Mouse (Mus musculus) midbrain, embryonic 16.5 days (tissue): ENCODE data around the gene Tpm3. TPM values are rescaled to one million over a fixed set of nuclear protein-coding genes. Genes with fewer than 3 reads are reported as not detected.

Source experiments
- ATAC-seq: fragments of 200-750 bp; cut with Nextera tagmentation; 2 replicates; pipeline ENCODE4 v1.8.0; 2017; ENCODE audit warnings: moderate TSS enrichment
- H3K27ac ChIP-seq: fragments of 300-500 bp; sonication (generic); 2 replicates; pipeline ENCODE4 v1.5.1; 2014; ENCODE audit warnings: mild to moderate bottlenecking, low read length, mixed read lengths
- H3K27me3 ChIP-seq: fragments of 300-500 bp; sonication (generic); 2 replicates; pipeline ENCODE4 v1.6.1; 2014; ENCODE audit warnings: low read depth, low read length, mixed read lengths; ENCODE audit not compliant: control insufficient read depth, insufficient read depth
- H3K36me3 ChIP-seq: fragments of 300-500 bp; sonication (generic); 2 replicates; pipeline ENCODE4 v1.6.1; 2014; ENCODE audit warnings: mild to moderate bottlenecking, low read length, moderate library complexity, mixed read lengths; ENCODE audit not compliant: control insufficient read depth, insufficient read depth
- H3K4me1 ChIP-seq: fragments of 300-500 bp; sonication (generic); 2 replicates; pipeline ENCODE4 v1.6.1; 2014; ENCODE audit warnings: mild to moderate bottlenecking, low read length, mixed read lengths; ENCODE audit not compliant: control insufficient read depth, insufficient read depth
- H3K4me2 ChIP-seq: fragments of 300-500 bp; sonication (generic); 2 replicates; pipeline ENCODE4 v1.6.1; 2014; ENCODE audit warnings: mild to moderate bottlenecking, low read length, mixed read lengths
- H3K4me3 ChIP-seq: fragments of 300-500 bp; sonication (generic); 2 replicates; pipeline ENCODE4 v1.5.1; 2014; ENCODE audit warnings: low read depth, mild to moderate bottlenecking, low read length, moderate library complexity, mixed read lengths
- H3K9ac ChIP-seq: fragments of 300-500 bp; sonication (generic); 2 replicates; pipeline ENCODE4 v1.6.1; 2014; ENCODE audit warnings: low read depth, low read length, mixed read lengths
- H3K9me3 ChIP-seq: fragments of 300-500 bp; sonication (generic); replicated peaks from 2 replicates; pipeline ENCODE4 v1.6.1; 2014; ENCODE audit warnings: mild to moderate bottlenecking, low read length, mixed read lengths; ENCODE audit not compliant: control insufficient read depth, poor library complexity, severe bottlenecking
- whole genome bisulfite sequencing: fragments of 180-500 bp; shearing (Covaris S2); extraction: QIAGEN DNeasy Blood & Tissue Kit; methylation state at CpG from one replicate; pipeline ENCODE4 v1.1.7; 2014; 5-methylcytosine and 5-hydroxymethylcytosine counted together
- polyA plus RNA-seq: library from polyadenylated mRNA; unstranded; fragments of >200 nt; fragmentation: Nextera tagmentation; extraction: Ambion mirVana; gene quantifications from 2 replicates; pipeline ENCODE4 v1.2.1, GENCODE M21; 2015

Gene Tpm3
- polyA plus RNA-seq, 1 experiment from 2014 or later: 377 TPM

DNA sequence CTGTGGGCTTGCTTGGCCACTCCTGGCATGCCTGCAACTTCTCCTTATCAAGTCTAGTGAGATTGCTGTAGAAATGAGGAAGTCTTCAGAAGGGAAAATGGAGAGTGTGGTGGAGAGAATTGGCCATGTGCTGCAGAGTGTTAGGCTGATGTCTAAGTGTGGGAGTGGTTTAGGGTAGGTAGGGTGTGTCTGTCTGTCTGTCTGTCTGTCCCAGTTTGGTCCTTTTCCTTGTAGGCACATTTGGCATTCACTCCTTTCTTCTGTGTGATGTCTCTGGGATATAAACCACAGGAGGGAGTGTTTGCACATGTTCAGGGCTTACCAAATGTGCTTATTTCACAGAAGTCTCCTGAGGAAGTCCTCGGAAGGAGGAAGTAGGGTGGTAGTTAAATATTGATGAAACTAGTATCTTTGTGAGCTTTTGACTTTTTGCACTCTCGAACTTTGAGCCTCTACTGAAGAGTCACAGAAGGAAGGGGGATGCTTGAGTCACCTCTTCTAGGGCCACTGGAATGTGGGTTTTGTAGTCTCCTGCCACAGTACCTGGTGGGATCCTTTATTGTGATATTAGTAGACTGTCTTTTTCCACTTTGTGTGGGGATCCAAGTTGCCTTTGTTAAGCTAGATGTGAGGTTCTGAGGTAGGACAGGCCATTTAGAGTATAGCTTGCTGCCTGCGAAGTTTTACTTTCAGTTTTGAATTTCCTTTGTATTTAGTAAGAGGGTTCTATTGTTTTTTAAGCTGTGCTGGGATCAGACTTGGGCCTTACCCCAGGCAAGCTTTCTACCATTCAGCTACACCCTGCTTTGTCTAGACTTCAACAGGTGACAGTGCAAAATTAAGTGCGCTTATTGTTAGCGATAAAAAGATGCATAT is 9.2 kb downstream of the Tpm3 start:
- no peak overlapping the region for H3K4me3 ChIP-seq
- 0 out of 2 replicates have a peak overlapping the region, but pooled peaks have one; percentile 10 for H3K9ac ChIP-seq
- peaks cover 49% of the 10 kb centered on the region for H3K4me1 ChIP-seq
- no peak for ATAC-seq
- WGBS: 75% methylated on average over 5 of the region's 5 CpGs
- peak overlapping the region; percentile 93 for H3K4me2 ChIP-seq
- H3K9me3 ChIP-seq: no peaks in the 10 kb centered on the region
- H3K27me3 ChIP-seq: no peaks in the 10 kb centered on the region
- H3K36me3 ChIP-seq: no peaks in the 10 kb centered on the region
- no peak overlapping the region for H3K27ac ChIP-seq

- Histone ChIP-seq H3K36me3 (peaks cover 7% of the 10 kb centered on the region), H3K9me3 (no peaks in the 10 kb centered on the region), H3K4me2 (no peak overlapping the region), H3K27me3 (no peaks in the 10 kb centered on the region), H3K27ac (peak overlapping the region; percentile 50; the same call in 1 of the 2 replicates), H3K9ac (no peak overlapping the region), H3K4me1 (peaks cover 49% of the 10 kb centered on the region), H3K4me3 (no peak overlapping the region)
- WGBS: 61% methylated on average over 5 of the region's 5 CpGs
- ATAC-seq: no peak
Measured at GRCm38 (mm10) chr3:90083034-90083433, 10.6 kb downstream of the Tpm3 start.

GRCm38 (mm10) chr3:90083698-90084324 is 11.4 kb downstream of the Tpm3 start:
- Histone ChIP-seq H3K4me2 (peak overlapping the region; percentile 31), H3K4me3 (no peak overlapping the region), H3K9ac (0 out of 2 replicates have a peak overlapping the region, but pooled peaks have one; percentile 30), H3K4me1 (peaks cover 48% of the 10 kb centered on the region), H3K27me3 (no peaks in the 10 kb centered on the region), H3K27ac (peak overlapping the region; percentile 50), H3K36me3 (peaks cover 13% of the 10 kb centered on the region), H3K9me3 (no peaks in the 10 kb centered on the region)
- WGBS: 41% methylated on average over 3 of the region's 3 CpGs
- ATAC-seq: no peak

GRCm38 (mm10) chr3:90084790-90085189 is 12.3 kb downstream of the Tpm3 start:
- H3K4me1 ChIP-seq: peaks cover 46% of the 10 kb centered on the region
- H3K4me3 ChIP-seq: no peak overlapping the region
- no peaks in the 10 kb centered on the region for H3K9me3 ChIP-seq
- 91% methylated on average over 4 of the region's 4 CpGs for WGBS
- no peak overlapping the region for H3K27ac ChIP-seq
- H3K9ac ChIP-seq: no peak overlapping the region
- ATAC-seq: no peak
- peaks cover 21% of the 10 kb centered on the region for H3K36me3 ChIP-seq
- H3K4me2 ChIP-seq: no peak overlapping the region
- H3K27me3 ChIP-seq: no peaks in the 10 kb centered on the region

DNA sequence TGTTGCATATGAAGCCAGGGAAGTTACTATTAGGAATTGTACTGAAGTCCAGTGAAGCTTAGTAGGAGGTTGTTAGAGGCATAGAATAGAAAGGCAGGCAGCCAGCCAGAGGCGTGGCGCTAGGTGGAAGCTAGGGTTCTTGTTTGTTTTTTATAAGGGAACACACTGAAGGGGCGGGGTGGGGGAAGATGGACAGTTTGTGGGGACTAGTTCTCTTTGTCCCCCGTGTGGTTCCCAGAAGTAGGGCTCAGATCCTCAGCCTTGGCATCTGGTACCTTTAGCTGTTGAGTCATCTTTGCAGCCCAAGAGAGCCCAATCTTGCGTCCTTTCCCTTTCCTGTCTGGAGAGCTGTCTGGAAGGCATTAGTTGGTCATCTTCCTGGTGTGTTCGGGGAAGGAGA is 12.8 kb downstream of the Tpm3 start:
- Histone ChIP-seq H3K9ac (no peak overlapping the region), H3K9me3 (no peaks in the 10 kb centered on the region), H3K4me1 (peaks cover 46% of the 10 kb centered on the region), H3K4me2 (no peak overlapping the region), H3K36me3 (peaks cover 25% of the 10 kb centered on the region), H3K27me3 (no peaks in the 10 kb centered on the region), H3K27ac (no peak overlapping the region), H3K4me3 (no peak overlapping the region)
- 90% methylated on average over 6 of the region's 6 CpGs for WGBS
- ATAC-seq: no peak

DNA sequence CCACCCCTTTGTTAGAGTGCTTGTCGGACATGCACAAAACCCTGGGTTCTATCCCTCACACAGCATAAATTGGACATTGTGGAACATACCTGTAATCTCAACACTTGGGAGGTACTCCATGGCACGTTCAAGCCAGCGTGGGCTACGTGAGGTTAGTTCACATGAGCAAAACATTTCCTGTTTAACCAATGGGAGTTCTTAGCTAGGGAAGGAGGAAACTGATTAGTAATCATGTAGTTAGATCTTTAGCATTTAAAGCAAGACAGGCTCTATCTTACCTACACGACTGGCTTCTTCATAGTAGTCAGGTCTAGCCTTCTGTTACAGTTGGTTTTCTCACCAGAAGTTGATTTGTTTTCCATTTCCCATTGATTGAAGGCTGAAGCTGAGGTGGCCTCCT is 13.6 kb downstream of the Tpm3 start:
- no peak for ATAC-seq
- 90% methylated on average over 5 of the region's 5 CpGs for WGBS
- H3K9ac ChIP-seq: no peak overlapping the region
- H3K4me1 ChIP-seq: peaks cover 39% of the 10 kb centered on the region
- H3K9me3 ChIP-seq: no peaks in the 10 kb centered on the region
- no peak overlapping the region for H3K4me2 ChIP-seq
- no peaks in the 10 kb centered on the region for H3K27me3 ChIP-seq
- no peak overlapping the region for H3K4me3 ChIP-seq
- peaks cover 33% of the 10 kb centered on the region for H3K36me3 ChIP-seq
- H3K27ac ChIP-seq: no peak overlapping the region

DNA sequence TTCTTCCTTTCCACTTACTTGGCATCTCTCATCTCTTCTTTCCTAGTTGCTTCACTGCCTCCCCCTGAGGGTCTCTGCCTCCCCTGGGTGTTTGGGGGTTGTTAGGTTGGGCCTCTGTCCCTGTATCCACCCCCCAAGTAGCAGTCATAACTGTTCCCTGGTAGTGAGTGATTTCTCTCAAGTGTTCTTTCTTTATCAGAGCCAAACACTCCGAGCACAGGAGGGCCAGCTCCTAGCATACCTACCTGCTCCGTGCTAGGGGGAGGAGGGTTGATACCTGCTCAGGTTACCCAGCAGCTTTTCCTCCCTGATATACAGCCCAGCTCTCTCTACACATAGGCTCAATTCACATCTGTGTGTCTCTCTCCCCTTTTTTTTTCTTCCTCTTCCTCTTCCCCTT is 16.2 kb downstream of the Tpm3 start:
- Histone ChIP-seq H3K4me3 (no peak overlapping the region), H3K36me3 (peaks cover 49% of the 10 kb centered on the region), H3K4me2 (no peak overlapping the region), H3K9me3 (no peaks in the 10 kb centered on the region), H3K27ac (no peak overlapping the region), H3K4me1 (peaks cover 16% of the 10 kb centered on the region), H3K9ac (no peak overlapping the region), H3K27me3 (no peaks in the 10 kb centered on the region)
- no peak for ATAC-seq
- 88% methylated on average over 2 of the region's 2 CpGs for WGBS

DNA sequence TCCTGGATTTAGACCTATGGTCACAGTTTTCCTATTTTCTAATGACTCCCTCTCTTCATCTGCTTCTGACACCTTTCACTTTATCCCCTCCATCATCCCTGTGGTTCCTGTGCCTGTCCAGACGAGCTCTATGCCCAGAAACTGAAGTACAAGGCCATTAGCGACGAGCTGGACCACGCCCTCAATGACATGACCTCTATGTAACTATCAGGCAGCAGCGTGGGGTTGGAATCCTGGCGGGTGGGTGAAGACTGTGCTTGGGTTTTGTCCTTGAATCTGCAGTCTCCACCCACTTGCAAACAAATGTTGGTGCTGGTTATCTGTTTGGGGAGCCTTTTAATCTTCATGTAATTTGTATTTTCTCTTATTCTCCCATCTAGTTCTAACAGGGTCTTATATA is 18.4 kb downstream of the Tpm3 start:
- no peak overlapping the region for H3K4me2 ChIP-seq
- H3K4me1 ChIP-seq: no peaks in the 10 kb centered on the region
- no peaks in the 10 kb centered on the region for H3K9me3 ChIP-seq
- no peak overlapping the region for H3K4me3 ChIP-seq
- no peak overlapping the region for H3K9ac ChIP-seq
- no peak for ATAC-seq
- no peak overlapping the region for H3K27ac ChIP-seq
- H3K27me3 ChIP-seq: no peaks in the 10 kb centered on the region
- peaks cover 49% of the 10 kb centered on the region for H3K36me3 ChIP-seq
- WGBS: 92% methylated on average over 6 of the region's 6 CpGs

DNA sequence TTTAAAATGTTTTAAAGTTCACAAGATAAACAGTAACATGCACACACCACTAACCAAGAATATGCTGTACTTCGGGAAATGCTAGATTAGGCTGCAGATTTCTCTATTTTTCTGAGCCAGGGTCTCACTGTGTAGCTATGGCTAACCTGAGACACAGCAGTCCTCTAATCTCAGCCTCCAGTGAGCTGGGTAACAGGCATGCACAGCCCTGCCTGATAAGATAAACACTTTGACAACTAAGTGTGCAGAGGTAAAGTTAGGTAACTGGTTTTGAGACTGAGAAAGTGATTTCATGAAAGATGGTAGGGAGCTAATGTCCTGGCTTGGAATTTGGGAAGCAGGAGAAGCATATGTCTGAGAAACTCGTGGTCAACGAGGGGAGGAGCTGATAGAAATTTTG is 22.0 kb downstream of the Tpm3 start:
- H3K4me2 ChIP-seq: no peak overlapping the region
- peaks cover 37% of the 10 kb centered on the region for H3K36me3 ChIP-seq
- no peaks in the 10 kb centered on the region for H3K4me1 ChIP-seq
- no peak overlapping the region for H3K27ac ChIP-seq
- WGBS: 94% methylated on average over 3 of the region's 3 CpGs
- no peaks in the 10 kb centered on the region for H3K27me3 ChIP-seq
- no peak for ATAC-seq
- H3K9ac ChIP-seq: no peak overlapping the region
- H3K4me3 ChIP-seq: no peak overlapping the region
- no peaks in the 10 kb centered on the region for H3K9me3 ChIP-seq
